Mouse (Mus musculus): Measurements from ENCODE around the gene BC034090. TPM values are rescaled to one million over a fixed set of nuclear protein-coding genes. Genes with fewer than 3 reads are reported as not detected.

BC034090 gene
- polyA plus RNA-seq, 1 experiment, result 13.1 TPM

GRCm38 (mm10) chr1:155207859-155208258 lies 36.4 kb downstream of the BC034090 start:
- Histone ChIP-seq H3K4me1 (replicated peaks; ENCODE audit: control insufficient read depth, insufficient read depth, low read length) (peaks cover 12% of the 10 kb centered on the region), H3K4me3 (ENCODE audit: control insufficient read depth, insufficient read depth, low read length) (no peak overlapping the region), H3K27ac (ENCODE audit: control insufficient read depth, insufficient read depth, low read length) (no peak overlapping the region), H3K36me3 (ENCODE audit: control insufficient read depth, insufficient read depth, low read length) (peaks cover 27% of the 10 kb centered on the region), H3K27me3 (ENCODE audit: control insufficient read depth, insufficient read depth, low read length) (no peaks in the 10 kb centered on the region)
- no peak for DNase-seq
- 93% methylated on average over 3 of the region's 3 CpGs for WGBS
- TF ChIP-seq POLR2A (IDR thresholded peaks at IDR 0.05; ENCODE audit: control insufficient read depth, extremely low read depth, insufficient read depth, low read length, poor library complexity) (no peak), CTCF (IDR thresholded peaks at IDR 0.05; ENCODE audit: borderline replicate concordance, control insufficient read depth, extremely low read depth, insufficient read depth, low read length, poor library complexity) (no peak)

GRCm38 (mm10) chr1:155205822-155206660 lies 38.2 kb downstream of the BC034090 start:
- TF ChIP-seq POLR2A (IDR thresholded peaks at IDR 0.05; ENCODE audit: control insufficient read depth, extremely low read depth, insufficient read depth, low read length, poor library complexity) (no peak), CTCF (IDR thresholded peaks at IDR 0.05; ENCODE audit: borderline replicate concordance, control insufficient read depth, extremely low read depth, insufficient read depth, low read length, poor library complexity) (no peak)
- no peak for DNase-seq
- WGBS, result 83% methylated on average over 19 of the region's 19 CpGs
- Histone ChIP-seq H3K27ac (ENCODE audit: control insufficient read depth, insufficient read depth, low read length) (no peak overlapping the region), H3K36me3 (ENCODE audit: control insufficient read depth, insufficient read depth, low read length) (peaks cover 38% of the 10 kb centered on the region), H3K4me1 (replicated peaks; ENCODE audit: control insufficient read depth, insufficient read depth, low read length) (peaks cover 9% of the 10 kb centered on the region), H3K27me3 (ENCODE audit: control insufficient read depth, insufficient read depth, low read length) (no peaks in the 10 kb centered on the region), H3K4me3 (ENCODE audit: control insufficient read depth, insufficient read depth, low read length) (no peak overlapping the region)

GRCm38 (mm10) chr1:155205311-155205710 lies 38.9 kb downstream of the BC034090 start:
- DNase-seq, result no peak
- no peak for TF ChIP-seq CTCF (IDR thresholded peaks at IDR 0.05; ENCODE audit: borderline replicate concordance, control insufficient read depth, extremely low read depth, insufficient read depth, low read length, poor library complexity)
- TF ChIP-seq POLR2A (IDR thresholded peaks at IDR 0.05; ENCODE audit: control insufficient read depth, extremely low read depth, insufficient read depth, low read length, poor library complexity), result no peak
- H3K36me3 ChIP-seq (ENCODE audit: control insufficient read depth, insufficient read depth, low read length), result peaks cover 44% of the 10 kb centered on the region
- no peak overlapping the region for H3K4me3 ChIP-seq (ENCODE audit: control insufficient read depth, insufficient read depth, low read length)
- WGBS, result 66% methylated on average over 7 of the region's 7 CpGs
- H3K27ac ChIP-seq (ENCODE audit: control insufficient read depth, insufficient read depth, low read length), result no peak overlapping the region
- H3K27me3 ChIP-seq (ENCODE audit: control insufficient read depth, insufficient read depth, low read length), result no peaks in the 10 kb centered on the region
- H3K4me1 ChIP-seq (replicated peaks; ENCODE audit: control insufficient read depth, insufficient read depth, low read length), result peaks cover 9% of the 10 kb centered on the region

GRCm38 (mm10) chr1:155204560-155205162 lies 39.6 kb downstream of the BC034090 start:
- no peak for DNase-seq
- Histone ChIP-seq H3K4me3 (ENCODE audit: control insufficient read depth, insufficient read depth, low read length) (no peak overlapping the region), H3K4me1 (replicated peaks; ENCODE audit: control insufficient read depth, insufficient read depth, low read length) (peaks cover 6% of the 10 kb centered on the region), H3K27me3 (ENCODE audit: control insufficient read depth, insufficient read depth, low read length) (no peaks in the 10 kb centered on the region), H3K36me3 (ENCODE audit: control insufficient read depth, insufficient read depth, low read length) (peaks cover 50% of the 10 kb centered on the region), H3K27ac (ENCODE audit: control insufficient read depth, insufficient read depth, low read length) (no peak overlapping the region)
- WGBS, result 93% methylated on average over 8 of the region's 8 CpGs
- no peak for TF ChIP-seq POLR2A (IDR thresholded peaks at IDR 0.05; ENCODE audit: control insufficient read depth, extremely low read depth, insufficient read depth, low read length, poor library complexity)
- no peak for TF ChIP-seq CTCF (IDR thresholded peaks at IDR 0.05; ENCODE audit: borderline replicate concordance, control insufficient read depth, extremely low read depth, insufficient read depth, low read length, poor library complexity)

GRCm38 (mm10) chr1:155203954-155204353 lies 40.3 kb downstream of the BC034090 start:
- H3K27me3 ChIP-seq (ENCODE audit: control insufficient read depth, insufficient read depth, low read length), result no peaks in the 10 kb centered on the region
- H3K4me3 ChIP-seq (ENCODE audit: control insufficient read depth, insufficient read depth, low read length), result no peak overlapping the region
- 98% methylated on average over 12 of the region's 12 CpGs for whole genome bisulfite sequencing
- peaks cover 57% of the 10 kb centered on the region for H3K36me3 ChIP-seq (ENCODE audit: control insufficient read depth, insufficient read depth, low read length)
- no peak for TF ChIP-seq CTCF (IDR thresholded peaks at IDR 0.05; ENCODE audit: borderline replicate concordance, control insufficient read depth, extremely low read depth, insufficient read depth, low read length, poor library complexity)
- TF ChIP-seq POLR2A (IDR thresholded peaks at IDR 0.05; ENCODE audit: control insufficient read depth, extremely low read depth, insufficient read depth, low read length, poor library complexity), result no peak
- H3K27ac ChIP-seq (ENCODE audit: control insufficient read depth, insufficient read depth, low read length), result no peak overlapping the region
- no peak for DNase-seq
- H3K4me1 ChIP-seq (replicated peaks; ENCODE audit: control insufficient read depth, insufficient read depth, low read length), result peaks cover 6% of the 10 kb centered on the region

GRCm38 (mm10) chr1:155203101-155203500 lies 41.1 kb downstream of the BC034090 start:
- Histone ChIP-seq H3K27ac (ENCODE audit: control insufficient read depth, insufficient read depth, low read length) (no peak overlapping the region), H3K4me1 (replicated peaks; ENCODE audit: control insufficient read depth, insufficient read depth, low read length) (peaks cover 6% of the 10 kb centered on the region), H3K27me3 (ENCODE audit: control insufficient read depth, insufficient read depth, low read length) (no peaks in the 10 kb centered on the region), H3K36me3 (ENCODE audit: control insufficient read depth, insufficient read depth, low read length) (peaks cover 63% of the 10 kb centered on the region), H3K4me3 (ENCODE audit: control insufficient read depth, insufficient read depth, low read length) (no peak overlapping the region)
- TF ChIP-seq CTCF (IDR thresholded peaks at IDR 0.05; ENCODE audit: borderline replicate concordance, control insufficient read depth, extremely low read depth, insufficient read depth, low read length, poor library complexity) (no peak), POLR2A (IDR thresholded peaks at IDR 0.05; ENCODE audit: control insufficient read depth, extremely low read depth, insufficient read depth, low read length, poor library complexity) (no peak)
- no peak for DNase-seq
- 96% methylated on average over 7 of the region's 7 CpGs for WGBS
